Mouse (Mus musculus) stomach, postnatal 0 days (tissue): Measurements from ENCODE around the gene Mcf2l.

Experiments
- CTCF ChIP-seq: IDR thresholded peaks from 2 replicates; pipeline ENCODE4 v1.5.1; 2016; ENCODE audit warnings: antibody characterized with exemption, low read depth, mild to moderate bottlenecking, moderate library complexity
- EP300 ChIP-seq: optimal IDR thresholded peaks from 2 replicates; pipeline ENCODE3; 2016; ENCODE audit warnings: antibody characterized with exemption

DNA sequence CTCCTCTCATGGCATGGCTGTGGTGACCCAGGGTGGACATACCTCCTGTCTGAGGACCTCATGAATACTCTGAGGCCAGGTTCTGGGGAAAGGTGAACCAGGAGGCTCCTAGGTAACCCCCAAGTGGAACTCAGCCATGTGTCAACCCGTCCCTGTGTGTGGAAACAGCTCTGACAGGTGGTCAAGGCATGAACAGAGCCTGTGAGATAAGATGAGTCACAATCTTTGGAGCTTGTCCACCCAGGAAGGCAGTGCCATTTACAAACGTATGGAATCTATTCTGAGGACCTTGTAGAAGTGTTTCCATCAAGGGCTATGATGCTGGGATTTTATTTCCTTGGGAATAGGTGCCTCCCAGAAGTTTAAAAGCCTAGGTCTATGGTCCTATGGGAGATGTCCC is 87.6 kb downstream of the Mcf2l start:
- TF ChIP-seq CTCF, result no peak
- TF ChIP-seq EP300, result no peak
